Mouse (Mus musculus) urinary bladder, adult 2 months (tissue): ENCODE data around the gene Hnf1a. TPM values are rescaled to one million over a fixed set of nuclear protein-coding genes. Genes with fewer than 3 reads are reported as not detected.

Experiments
- polyA plus RNA-seq: library from polyadenylated mRNA; depleted of rRNA; stranded (reverse); fragments of >200 nt; gene quantifications from 2 replicates; pipeline ENCODE4 v1.2.3, GENCODE M21; 2012; rRNA removed

Hnf1a gene
- polyA plus RNA-seq, 1 experiment: 0.06 TPM

Other genes starting within 250 kb of the Hnf1a start
- 55.6 and 63.2 TPM in 2 replicates for gene Ankrd13a, start 196.4 kb downstream of the Hnf1a start, polyA plus RNA-seq
- gene Git2, start 195.6 kb downstream of the Hnf1a start, polyA plus RNA-seq: 37.5 and 46.6 TPM in 2 replicates
- gene 1500011B03Rik, start 147.6 kb downstream of the Hnf1a start, polyA plus RNA-seq: 46.2 and 54.9 TPM in 2 replicates
- not detected in 2 replicates for gene 4930519G04Rik, start 117.4 kb downstream of the Hnf1a start, polyA plus RNA-seq
- gene Gm9936, start 112.4 kb downstream of the Hnf1a start, polyA plus RNA-seq: 0.01 and 0.04 TPM in 2 replicates
- gene Oasl2, start 74.2 kb downstream of the Hnf1a start, polyA plus RNA-seq: 30.2 and 36.0 TPM in 2 replicates
- gene Oasl1, start 47.9 kb downstream of the Hnf1a start, polyA plus RNA-seq: 1.7 and 2.2 TPM in 2 replicates
- gene 2210016L21Rik, start 28.9 kb downstream of the Hnf1a start, polyA plus RNA-seq: 36.2 and 37.4 TPM in 2 replicates
- 62.5 and 63.9 TPM in 2 replicates for gene Sppl3, start 40.0 kb upstream of the Hnf1a start, polyA plus RNA-seq
- 0.23 TPM in 1 of 2 replicates, not detected in the other for gene Gm10401, start 127.2 kb upstream of the Hnf1a start, polyA plus RNA-seq
- gene Acads, start 148.3 kb upstream of the Hnf1a start, polyA plus RNA-seq: 54.0 and 60.2 TPM in 2 replicates
- 24.0 and 27.4 TPM in 2 replicates for gene Unc119b, start 163.9 kb upstream of the Hnf1a start, polyA plus RNA-seq
- gene Mlec, start 187.1 kb upstream of the Hnf1a start, polyA plus RNA-seq: 82.1 and 95.2 TPM in 2 replicates
- gene Cabp1, start 223.3 kb upstream of the Hnf1a start, polyA plus RNA-seq: 3.6 and 3.9 TPM in 2 replicates